Mouse (Mus musculus): Measurements from ENCODE around the gene Sync.

DNA sequence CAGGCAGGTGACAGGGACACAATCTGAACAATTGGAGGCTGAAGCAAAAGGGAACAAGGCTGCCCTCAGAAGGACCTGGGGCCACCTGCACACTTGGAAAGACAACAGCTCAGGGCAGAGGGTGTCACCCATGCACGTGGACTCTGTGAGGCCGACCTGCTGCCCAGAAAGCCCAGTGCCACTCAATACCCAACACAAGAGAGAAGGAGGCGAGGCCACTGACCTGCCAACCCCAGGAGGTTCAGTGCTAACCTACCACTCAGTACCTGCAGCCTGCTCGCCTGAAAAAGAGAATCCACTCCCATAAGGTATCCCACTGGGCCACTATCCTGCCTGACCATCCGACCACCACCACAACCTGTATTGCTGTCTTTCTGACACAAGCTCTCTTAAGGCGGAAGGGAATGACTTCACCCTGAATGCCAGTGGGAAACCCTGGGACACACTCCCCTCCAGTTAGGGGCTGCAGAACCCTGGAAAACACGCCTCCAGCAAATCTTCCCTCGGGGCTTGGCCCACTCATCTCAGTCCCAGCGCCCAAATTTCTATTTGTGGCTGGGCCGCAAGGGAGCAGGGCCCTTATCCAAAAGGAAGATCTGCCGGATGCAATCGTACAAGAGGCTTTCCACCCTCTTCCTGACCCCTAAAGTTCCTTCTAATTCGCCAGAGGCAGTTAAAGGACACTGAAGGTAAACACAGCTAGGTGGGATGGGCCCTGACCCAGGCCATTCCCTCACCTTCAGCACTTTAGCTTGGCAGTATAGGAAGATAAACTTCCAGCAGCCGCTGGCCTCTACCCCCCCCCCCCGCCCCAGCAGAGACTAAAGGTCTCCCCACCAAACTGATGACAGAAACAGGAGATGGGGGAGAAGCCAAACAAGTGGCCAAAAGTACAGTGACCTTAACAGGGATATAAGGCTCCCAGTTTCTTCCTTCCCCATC is 40.8 kb upstream of the Sync start:
- TF ChIP-seq HCFC1 (IDR thresholded peaks at IDR 0.05; ENCODE audit: borderline replicate concordance, insufficient read depth, low read length) = no peak
- TF ChIP-seq ZNF384 (IDR thresholded peaks at IDR 0.05; ENCODE audit: low read depth, low read length) = no peak
- no peak for TF ChIP-seq ZC3H11A (IDR thresholded peaks at IDR 0.05; ENCODE audit: borderline replicate concordance, low read depth, low read length)
